Mouse (Mus musculus) gastrocnemius, adult 8-10 months (tissue): ENCODE data around the gene Ten1. TPM values are rescaled to one million over a fixed set of nuclear protein-coding genes. Genes with fewer than 3 reads are reported as not detected.

Experiments
- DNase-seq, 2 experiments: peaks; one replicate each; pipeline ENCODE4 v3.0.0; 2022; ENCODE audit warnings: low spot score in 2 of 2
- total RNA-seq, 4 experiments: library from RNA; stranded (reverse); gene quantifications; 2 replicates each; pipeline ENCODE4 v1.2.4; 2022

The Ten1 gene
- total RNA-seq, 4 experiments from 2014 or later: 15.7 to 18.4 (median 17.2) TPM

DNA sequence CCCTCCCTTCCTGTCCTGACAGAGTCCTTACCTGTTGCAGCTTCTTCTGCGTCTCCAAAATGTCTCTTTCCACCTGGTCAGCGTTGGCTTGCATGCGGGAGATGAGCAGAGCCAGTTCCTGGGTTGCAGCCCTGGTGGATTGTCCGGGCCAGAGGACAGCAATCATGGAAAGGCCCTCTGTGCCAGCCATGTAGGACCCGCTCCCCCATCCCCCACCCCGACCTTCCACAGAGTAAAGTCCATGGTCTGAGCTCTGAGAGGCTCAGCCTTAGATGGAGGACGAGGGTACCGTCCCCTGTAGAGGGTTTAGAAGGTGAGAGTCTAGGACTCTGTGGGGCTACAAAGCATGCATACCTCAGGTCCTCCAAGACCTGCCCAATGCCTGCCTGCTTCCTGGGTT, 36.2 kb downstream of the Ten1 start:
- DNase-seq: no peak

DNA sequence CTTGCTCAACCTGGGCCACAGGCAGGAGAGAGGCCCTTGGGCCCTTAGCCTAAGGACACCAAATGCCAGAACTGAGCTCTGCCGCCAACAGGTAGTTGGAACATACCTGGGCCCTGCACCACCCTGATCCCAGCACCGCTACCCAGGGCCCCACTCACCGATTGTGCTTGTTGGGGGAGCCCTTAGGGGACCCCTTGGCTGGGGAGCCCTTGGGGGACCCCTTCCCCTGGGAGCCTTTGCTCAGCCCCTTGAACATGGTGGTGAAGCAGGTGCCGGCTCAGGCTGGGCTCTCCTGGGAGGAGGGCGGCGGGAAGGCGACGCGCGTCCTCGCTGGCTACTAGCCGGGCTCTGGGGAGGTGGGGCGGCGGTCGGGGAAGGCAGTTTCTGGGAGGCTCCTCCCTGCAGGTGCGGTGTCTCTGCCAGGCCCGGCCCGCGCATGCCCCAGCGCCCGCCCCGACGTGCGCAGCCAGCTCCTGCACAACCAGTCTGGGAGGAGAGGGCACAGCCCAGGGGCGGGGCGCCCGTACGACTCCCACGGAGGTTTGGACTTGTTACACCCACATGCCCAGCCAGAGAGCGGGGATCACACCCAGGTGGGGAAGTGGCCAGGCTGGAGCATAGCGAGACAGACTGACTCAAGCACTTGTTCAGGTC, 39.2 kb downstream of the Ten1 start, which contains the start of gene Evpl:
Gene Evpl, minus strand, starts transcription at position 336 of the 654 bp plus-strand sequence.
- DNase-seq: no peak

DNA sequence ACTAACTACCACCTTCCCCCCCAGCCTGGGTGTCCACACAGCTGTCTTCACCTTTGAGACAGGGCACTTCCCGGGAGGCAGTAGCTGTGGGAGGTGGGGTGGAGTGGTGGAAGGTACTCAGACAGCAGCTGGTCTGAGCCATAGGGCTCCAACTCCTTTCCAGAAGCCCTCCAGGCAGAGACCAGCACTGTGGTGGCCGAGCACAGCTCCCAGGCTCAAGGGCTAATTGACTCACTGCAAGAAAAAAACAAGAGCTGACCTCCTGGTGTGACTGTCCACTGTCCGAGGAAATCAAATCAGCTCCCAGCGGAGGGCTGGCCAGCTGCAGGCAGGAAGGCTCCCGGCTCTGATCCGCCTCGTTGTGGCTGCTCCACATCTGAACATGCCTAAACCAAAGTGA, 41.1 kb downstream of the Ten1 start:
- no peak for DNase-seq

DNA sequence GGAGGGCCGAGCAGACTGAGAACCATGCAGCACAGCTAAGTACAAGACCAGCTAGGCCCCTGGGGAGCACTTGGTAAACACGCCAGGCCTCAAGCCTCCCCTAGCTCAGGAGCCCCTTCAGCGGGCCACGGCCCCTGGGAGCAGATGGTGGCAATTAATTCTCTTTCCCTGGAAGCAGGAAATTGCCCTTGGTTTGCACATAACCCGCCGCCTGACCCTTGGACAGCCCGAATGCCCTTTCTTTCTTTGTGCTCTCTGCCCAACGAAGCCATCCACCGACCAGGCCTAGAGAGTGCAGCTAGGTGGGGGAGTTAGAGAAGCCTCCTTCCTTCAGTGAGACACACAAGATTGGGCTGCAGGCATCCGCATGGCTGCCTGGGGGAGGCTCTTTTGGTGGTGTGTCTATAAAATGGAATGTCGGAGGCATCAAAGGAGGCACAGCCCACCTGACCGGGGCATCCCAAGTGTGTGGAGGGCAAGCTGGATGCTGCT, 43.1 kb downstream of the Ten1 start:
- no peak for DNase-seq

DNA sequence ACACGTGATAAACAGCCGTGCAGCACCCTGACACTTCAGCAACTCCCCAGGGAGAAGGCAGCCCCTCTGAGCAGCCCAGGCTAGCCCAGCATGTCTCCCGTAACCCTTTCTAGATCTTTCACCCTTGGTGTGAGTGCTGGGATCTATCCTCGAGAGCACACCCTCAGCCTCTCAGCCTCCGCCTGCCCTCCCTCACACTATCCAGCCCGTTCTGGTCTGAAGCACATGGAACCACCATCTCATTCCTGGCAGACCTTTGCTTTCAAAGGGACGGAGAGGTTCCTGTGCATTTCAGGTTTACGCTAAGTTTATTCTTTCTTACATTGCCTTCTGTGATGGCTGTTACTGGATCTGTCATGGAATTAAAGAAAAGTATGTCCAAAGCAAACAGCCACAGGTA, 45.9 kb downstream of the Ten1 start:
- DNase-seq: no peak

DNA sequence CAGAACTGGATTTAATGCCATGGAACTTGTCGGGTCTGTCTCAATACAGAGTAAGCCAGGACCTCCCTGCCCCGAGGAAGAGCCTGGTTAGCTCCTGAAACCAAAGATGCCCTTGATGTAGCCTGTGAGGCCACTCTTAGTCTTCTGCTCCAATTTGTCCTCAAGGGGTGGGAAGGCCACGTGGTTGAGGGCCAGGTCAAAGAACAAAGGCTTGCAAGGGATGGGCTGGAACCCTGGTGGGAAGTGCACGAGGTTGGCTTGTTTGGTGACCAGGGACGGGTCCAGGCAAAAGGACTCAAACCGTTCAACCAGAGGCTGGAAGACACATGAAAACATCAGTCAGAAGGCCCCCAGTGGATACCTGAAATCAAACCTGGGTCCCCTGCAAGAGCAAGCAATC, 47.0 kb downstream of the Ten1 start:
- DNase-seq: no peak

DNA sequence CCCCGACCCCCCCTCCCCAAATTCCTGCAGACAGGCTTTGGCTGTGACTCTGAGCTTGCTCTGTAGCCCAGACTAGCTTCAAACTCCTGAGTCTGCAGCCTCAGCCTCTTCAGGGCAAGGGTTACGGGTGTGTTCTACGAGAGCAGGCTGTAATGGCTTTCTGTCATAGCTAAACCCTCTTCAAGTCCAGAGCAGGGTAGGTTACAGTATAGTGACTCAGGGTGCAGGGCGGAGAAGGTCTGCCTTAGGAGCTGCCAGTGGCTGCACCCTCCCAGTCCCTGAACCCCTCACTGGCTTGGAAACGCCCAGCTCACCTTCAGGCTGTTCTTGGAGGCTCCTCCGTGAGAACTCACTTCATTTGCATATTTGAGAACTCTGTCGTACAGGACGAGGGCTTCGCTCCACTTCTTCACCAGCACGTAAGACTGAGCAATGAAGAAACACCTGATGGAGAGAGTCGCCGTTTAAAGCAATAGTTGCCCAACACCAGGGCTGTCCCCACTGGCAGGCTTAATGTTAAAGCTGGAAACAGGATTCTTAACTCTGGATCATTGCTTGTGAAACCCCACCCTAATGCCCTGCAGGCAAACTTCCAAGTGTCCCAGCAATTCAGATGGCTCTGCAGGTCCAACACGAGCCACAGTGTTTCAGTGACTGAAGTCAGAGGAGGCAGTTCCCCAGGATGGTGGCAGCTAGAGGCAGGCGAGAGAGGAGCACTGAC, 49.0 kb downstream of the Ten1 start:
- DNase-seq: no peak

DNA sequence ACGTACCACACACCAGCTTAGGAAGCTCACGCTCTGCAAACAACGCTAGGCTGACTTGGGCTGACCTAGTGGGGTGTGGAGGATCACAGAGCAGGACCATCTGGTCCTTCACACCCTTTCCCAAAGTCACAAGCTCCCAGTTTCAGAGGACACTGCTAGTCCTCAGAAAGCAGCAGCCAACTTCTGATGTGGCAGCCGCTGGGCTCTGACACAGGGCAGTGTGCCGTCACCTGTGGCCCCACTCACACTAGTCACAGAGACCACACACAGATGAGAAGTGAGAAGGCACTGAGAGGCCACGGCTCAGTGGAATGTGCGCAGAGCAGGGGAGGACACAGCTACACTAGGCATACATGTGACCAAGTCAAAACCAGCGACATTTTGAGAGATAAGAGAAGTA, 52.2 kb downstream of the Ten1 start:
- DNase-seq: no peak

DNA sequence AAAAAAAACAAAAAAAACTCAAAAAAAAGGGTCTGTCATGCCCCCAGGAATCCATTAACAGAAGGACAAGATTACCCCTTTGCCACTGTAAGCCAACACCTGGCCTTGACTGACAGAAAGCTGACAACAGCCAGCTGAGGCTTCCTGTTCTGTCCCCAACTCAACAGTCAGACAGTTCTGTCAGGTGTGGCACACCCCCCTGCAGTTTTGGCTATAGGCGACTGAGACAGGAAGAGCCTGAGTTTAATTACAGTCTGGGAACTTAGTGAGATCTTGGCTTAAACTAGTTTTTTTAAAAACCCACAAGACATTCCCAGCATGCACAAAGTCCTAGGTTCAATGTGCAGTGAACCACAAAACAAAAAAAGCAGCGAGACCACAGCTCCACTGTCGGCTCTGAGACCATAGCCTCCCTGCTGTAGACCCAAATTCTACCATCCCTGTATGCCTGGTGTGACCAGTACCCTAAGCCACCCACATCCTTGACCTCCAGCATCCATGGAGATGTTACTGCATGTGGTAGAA, 54.5 kb downstream of the Ten1 start:
- no peak for DNase-seq

DNA sequence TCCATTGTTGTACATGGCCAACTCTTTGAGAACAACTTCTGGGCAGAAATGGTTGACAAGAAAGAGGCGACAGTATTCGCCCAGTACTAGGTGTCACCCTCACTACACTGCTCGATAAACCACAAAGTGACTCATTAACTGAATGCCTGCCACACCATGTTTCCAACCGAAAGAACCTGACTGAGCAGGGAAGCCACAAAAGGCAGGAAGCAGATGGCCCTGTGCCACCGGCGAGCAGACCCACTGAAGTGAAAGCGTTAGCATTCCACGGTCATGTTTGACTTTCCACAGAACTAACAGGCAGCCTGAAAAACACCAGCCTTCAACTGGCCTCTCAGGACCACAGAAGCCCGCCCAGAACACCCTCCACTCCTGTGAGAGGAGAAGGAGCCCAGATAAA, 56.0 kb downstream of the Ten1 start:
- DNase-seq: no peak

DNA sequence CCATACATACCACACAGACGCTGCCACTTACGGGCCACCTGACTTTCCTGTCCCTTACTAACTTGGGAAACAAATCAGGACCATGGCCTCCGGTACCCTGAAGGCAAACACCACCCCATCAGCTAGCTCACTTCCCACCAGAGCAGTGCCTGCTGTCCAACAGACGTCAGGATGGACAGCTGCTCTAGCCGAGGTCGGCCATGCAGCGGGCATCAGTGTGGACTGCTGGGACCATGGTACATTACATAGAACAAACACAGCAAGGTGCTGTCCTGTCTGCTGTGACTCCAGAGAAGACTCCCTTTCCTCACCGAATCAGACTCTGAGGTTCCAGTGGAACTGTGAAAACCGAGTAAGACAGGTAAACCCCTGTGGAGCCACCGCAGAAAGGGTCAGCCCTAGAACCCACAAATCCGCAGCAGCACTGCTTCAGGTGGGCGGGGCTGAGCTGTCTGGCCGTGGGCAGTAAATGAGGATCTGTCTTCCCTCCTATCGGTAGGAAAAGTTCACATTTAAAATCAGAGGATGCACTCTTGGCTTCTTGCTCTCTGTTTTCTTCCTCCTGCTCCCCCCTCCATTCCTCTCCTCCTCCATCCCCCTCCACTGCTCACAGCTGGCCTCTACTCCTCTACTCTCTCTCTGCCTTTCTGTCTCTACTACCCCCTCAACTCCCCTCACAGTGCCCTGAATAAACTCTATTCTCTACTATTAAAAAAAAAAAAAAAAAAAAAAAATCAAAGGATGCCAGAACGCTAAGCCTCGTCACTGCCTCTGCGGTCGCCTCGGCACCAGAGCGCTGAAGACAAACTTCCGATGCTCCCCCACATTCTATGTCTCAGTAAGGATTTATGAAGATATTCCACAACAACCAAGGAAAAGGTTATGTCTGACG, 56.7 kb downstream of the Ten1 start:
- DNase-seq: no peak

DNA sequence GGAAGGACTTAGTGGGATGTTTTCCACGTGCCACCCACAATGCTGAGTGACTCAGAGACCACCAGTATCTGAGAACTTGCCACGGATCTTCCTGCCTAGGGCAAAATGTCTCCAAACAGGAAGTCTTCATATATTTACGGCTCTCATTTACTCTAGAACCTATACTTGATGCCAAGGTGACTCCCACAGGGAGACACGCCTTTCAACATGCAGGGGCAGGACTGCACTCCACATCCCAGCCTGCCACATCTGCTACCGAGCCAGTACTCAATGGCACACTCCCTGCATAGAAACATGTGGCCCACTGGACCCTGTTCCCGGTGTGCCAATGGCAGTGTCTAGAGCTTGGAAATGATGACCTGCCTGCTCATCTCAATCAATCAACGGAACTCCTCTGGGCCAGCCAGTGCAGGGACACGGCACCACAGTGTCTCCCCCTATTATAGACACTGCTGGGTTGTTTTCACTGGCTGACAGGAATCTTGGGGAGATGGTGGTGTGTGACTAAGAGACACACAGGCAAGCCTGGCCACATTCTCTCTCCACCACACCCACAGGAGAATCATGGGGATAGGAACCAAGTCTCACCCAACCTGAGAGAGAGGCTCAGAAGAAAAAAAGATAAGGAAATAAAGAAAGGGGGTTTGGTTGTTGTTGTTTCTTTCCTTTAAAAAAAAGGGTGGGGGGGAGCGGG, 57.5 kb downstream of the Ten1 start:
- no peak for DNase-seq

DNA sequence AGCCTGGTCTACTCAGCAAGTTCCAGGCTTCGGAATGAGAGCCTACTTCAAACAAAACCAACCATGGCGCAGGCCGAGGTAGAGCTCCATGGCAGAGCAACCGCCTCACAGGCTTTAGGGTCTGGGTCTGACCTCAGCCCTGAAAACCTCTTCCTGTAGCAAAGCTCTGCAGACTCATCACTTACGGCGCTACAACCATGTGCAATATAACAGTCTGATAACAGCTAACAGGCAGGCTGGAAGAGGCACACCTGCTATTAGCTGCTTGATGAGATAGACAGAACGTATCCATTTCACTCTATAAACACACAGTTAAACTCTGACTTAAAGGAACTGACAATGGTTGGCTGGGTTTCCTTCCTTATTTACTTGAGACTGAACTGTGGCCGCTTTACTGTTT, 60.8 kb downstream of the Ten1 start:
- DNase-seq: no peak

DNA sequence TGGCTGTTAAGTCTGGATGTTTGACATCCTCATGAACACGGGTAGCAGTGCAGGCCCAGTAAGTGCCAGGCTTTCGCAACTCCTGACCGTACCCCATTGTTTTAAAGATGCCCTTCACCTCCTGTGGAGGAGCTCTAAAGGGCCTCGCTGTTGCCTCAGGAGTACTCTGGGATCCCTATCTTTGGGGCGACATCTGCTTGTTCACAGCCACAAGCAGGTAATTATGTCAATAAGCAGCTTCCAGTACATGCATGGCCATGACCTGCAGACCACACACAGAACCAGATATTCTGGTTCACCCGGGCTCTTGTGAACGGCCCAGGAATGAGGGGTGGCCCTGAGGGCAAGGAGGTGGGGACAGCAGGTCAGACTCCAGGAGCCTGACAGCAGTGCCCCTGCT, 61.6 kb downstream of the Ten1 start:
- DNase-seq: no peak

Other genes with a start within 250 kb of the Ten1 start
- gene Itgb4, start 224.1 kb upstream of the Ten1 start, total RNA-seq: 1 to 10 TPM; 1.5 to 4.4 (median 3.1) TPM
- 1 to 10 TPM; 1.6 to 3.1 (median 2.7) TPM for gene Galk1, start 186.1 kb upstream of the Ten1 start, total RNA-seq
- 10 to 100 TPM; 45.7 to 88.7 (median 59.5) TPM for gene H3f3b, start 170.9 kb upstream of the Ten1 start, total RNA-seq
- 1 to 10 TPM; 4.3 to 6.8 (median 5.3) TPM for gene Unk, start 168.5 kb upstream of the Ten1 start, total RNA-seq
- gene Unc13d, start 120.9 kb upstream of the Ten1 start, total RNA-seq: under 1 TPM; 0.34 to 0.56 (median 0.46) TPM
- 10 to 100 TPM; 78.6 to 91.0 (median 90.1) TPM for gene Wbp2, start 111.9 kb upstream of the Ten1 start, total RNA-seq
- gene Trim47, start 71.6 kb upstream of the Ten1 start, total RNA-seq: 1 to 10 TPM; 5.7 to 7.6 (median 6.3) TPM
- 1 to 10 TPM; 3.4 to 4.5 (median 4.0) TPM for gene Trim65, start 67.7 kb upstream of the Ten1 start, total RNA-seq
- 10 to 100 TPM; 46.4 to 51.6 (median 50.3) TPM for gene Mrpl38, start 60.0 kb upstream of the Ten1 start, total RNA-seq
- 10 to 100 TPM in 2 of 4 experiments, 1 to 10 TPM in 2; 8.3 to 12.8 (median 10.0) TPM for gene Fbf1, start 30.7 kb upstream of the Ten1 start, total RNA-seq
- gene Acox1, start 190 bp downstream of the Ten1 start, total RNA-seq: 100 to 1,000 TPM in 2 of 4 experiments, 10 to 100 TPM in 2; 88.9 to 111 (median 97.2) TPM
- under 1 TPM in 1 of 4 experiments, not detected in 3; 0.04 TPM for gene Evpl, start 39.2 kb downstream of the Ten1 start, total RNA-seq
- 10 to 100 TPM; 86.7 to 99.9 (median 90.8) TPM for gene Srp68, start 75.4 kb downstream of the Ten1 start, total RNA-seq
- gene Galr2, start 82.1 kb downstream of the Ten1 start, total RNA-seq: under 1 TPM in 2 of 4 experiments, not detected in 2; 0.20 to 0.24 TPM
- 10 to 100 TPM; 62.3 to 84.9 (median 73.3) TPM for gene Exoc7, start 108.4 kb downstream of the Ten1 start, total RNA-seq
- not detected for gene Foxj1, start 136.5 kb downstream of the Ten1 start, total RNA-seq
- 10 to 100 TPM; 23.0 to 29.5 (median 24.2) TPM for gene Rnf157, start 214.2 kb downstream of the Ten1 start, total RNA-seq
- 10 to 100 TPM; 35.1 to 63.5 (median 47.7) TPM for gene Ubald2, start 235.2 kb downstream of the Ten1 start, total RNA-seq